Mouse (Mus musculus) splenic B cell, adult 2 months (primary cell): ENCODE data around the gene AY358078.
"Not testable (repeated sequence)": the region's sequence is repeated elsewhere in the genome, so short reads cannot be mapped to it uniquely, and the experiment has no call there.

Source experiments
- DNase-seq: peaks from one replicate; pipeline ENCODE4 v3.0.0-alpha.2; 2011; ENCODE audit warnings: low read depth, low spot score
- H3K27me3 ChIP-seq: 2 replicates; pipeline ENCODE4 v1.6.1; 2012; ENCODE audit warnings: mild to moderate bottlenecking, low read length, moderate library complexity, mixed read lengths; ENCODE audit not compliant: control insufficient read depth, poor library complexity, insufficient read depth, severe bottlenecking
- H3K36me3 ChIP-seq: 2 replicates; pipeline ENCODE4 v1.6.1; 2012; ENCODE audit warnings: mild to moderate bottlenecking, low read length, moderate library complexity, mixed read lengths; ENCODE audit not compliant: control insufficient read depth, poor library complexity, insufficient read depth, severe bottlenecking

The AY358078 gene

DNA sequence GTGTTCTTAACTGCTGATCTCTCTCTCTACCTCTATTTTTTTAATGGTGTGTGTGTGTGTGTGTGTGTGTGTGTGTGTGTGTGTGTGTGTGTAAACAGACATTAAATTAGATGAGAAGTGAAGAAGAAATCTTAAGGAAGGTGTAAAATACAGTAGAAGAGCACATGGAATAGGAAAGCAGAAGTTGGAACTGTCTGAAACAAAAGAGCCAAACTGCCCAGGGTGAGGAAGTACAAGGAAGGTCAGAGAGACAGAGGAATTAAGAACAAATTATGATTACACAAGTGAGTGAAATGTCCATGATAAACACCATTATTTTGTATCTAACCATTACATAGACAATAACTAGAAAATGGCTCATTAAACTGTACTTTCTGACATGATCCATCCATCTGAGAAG, 44.0 kb downstream of the AY358078 start:
- no peak for DNase-seq
- no peaks in the 10 kb centered on the region; the same call in 1 of the 2 replicates for H3K27me3 ChIP-seq
- H3K36me3 ChIP-seq, result no peaks in the 10 kb centered on the region

GRCm38 (mm10) chr14:51846566-51846965, 46.7 kb downstream of the AY358078 start:
- no peaks in the 10 kb centered on the region for H3K36me3 ChIP-seq
- H3K27me3 ChIP-seq, result no peaks in the 10 kb centered on the region
- DNase-seq, result no peak

- not testable (repeated sequence) for H3K27me3 ChIP-seq, DNase-seq, H3K36me3 ChIP-seq
Measured at GRCm38 (mm10) chr14:51851006-51851405, 51.2 kb downstream of the AY358078 start.

DNA sequence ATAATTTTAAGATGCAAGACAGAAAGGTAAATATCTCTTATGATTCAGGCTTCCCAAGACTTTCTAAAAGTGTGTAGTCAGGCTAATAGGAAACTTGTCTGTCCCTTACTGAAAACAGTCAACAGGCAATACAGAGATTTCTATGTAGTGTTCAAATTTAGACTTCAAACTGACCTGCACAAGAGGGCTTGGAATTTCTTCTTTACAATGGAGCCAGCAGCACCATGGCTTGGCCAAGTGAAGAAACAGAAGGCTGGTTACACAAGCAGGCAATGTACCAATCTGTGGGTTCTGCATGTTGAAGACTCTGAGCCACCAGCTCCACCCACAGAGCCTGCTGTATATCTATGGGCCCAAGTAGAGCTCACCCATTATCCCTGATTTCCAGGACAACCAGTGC, 53.6 kb downstream of the AY358078 start, which contains the start of gene Ear6:
Ear6 (plus strand) TSS at position 301 of the 400 bp plus-strand sequence.
- no peak for DNase-seq
- Histone ChIP-seq H3K27me3 (no peaks in the 10 kb centered on the region), H3K36me3 (no peaks in the 10 kb centered on the region)

DNA sequence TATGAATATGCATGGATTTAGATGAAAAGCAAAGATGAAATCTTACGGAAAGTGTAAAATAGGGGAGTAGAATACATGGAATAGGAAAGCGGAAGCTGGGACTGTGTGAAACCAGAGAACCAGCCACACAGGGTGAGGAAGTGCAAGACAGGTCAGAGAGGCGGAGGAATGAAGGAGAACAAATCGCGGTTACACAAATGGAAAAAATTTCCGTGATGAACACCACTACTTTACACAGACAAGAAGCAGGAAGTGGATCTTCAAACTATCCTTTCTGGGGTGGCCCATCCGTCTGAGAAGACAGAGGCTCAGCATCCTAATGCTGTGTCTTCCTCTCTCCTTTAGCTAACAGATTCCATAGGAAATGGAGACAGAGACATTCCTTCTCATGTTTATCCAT, 55.4 kb downstream of the AY358078 start:
- H3K27me3 ChIP-seq, H3K36me3 ChIP-seq, DNase-seq: not testable (repeated sequence)

- H3K36me3 ChIP-seq, H3K27me3 ChIP-seq, DNase-seq: not testable (repeated sequence)
Measured at GRCm38 (mm10) chr14:51863603-51864002, 63.8 kb downstream of the AY358078 start.

- Histone ChIP-seq H3K27me3 (no peaks in the 10 kb centered on the region), H3K36me3 (no peaks in the 10 kb centered on the region)
- no peak for DNase-seq
Measured at GRCm38 (mm10) chr14:51870756-51871155, 70.9 kb downstream of the AY358078 start.

- DNase-seq, result no peak
- Histone ChIP-seq H3K27me3 (no peaks in the 10 kb centered on the region), H3K36me3 (no peaks in the 10 kb centered on the region)
Measured at GRCm38 (mm10) chr14:51871741-51872140, 71.9 kb downstream of the AY358078 start.
